ENCODE assay signal across 6 mouse cellular contexts in genomic region chr10:69553091-69553490, GRCm38 (mm10).
"Had no signal": no experiment of that assay in that cellular context is flagged by ENCODE, and none has a peak within 500 bp of the region (broad histone marks: within the 10 kb centered on the region; RNA-seq: fewer than 3 reads in every experiment).

No protein-coding gene starts in this region.

- DNase-seq: liver; liver, embryonic 13.5 days; liver, postnatal 0 days; spleen, adult 18-20 months; thymus, adult 18-20 months; thymus, postnatal 14 days had no signal
